Mouse (Mus musculus) ES-Bruce4 (cell line): Measurements from ENCODE around the gene Gm6793.

Experiments used
- CTCF ChIP-seq: IDR thresholded peaks from one replicate; pipeline ENCODE4 v1.8.1; 2011; ENCODE audit warnings: low read depth, low read length
- EP300 ChIP-seq: IDR thresholded peaks from 2 replicates; pipeline ENCODE4 v1.6.1; 2011; ENCODE audit warnings: low read depth, low read length; ENCODE audit not compliant: insufficient read depth

- TF ChIP-seq CTCF: peak; percentile 22
- TF ChIP-seq EP300: no peak
Measured at GRCm38 (mm10) chr8:112049984-112050383, 35.1 kb upstream of the Gm6793 start.
